Mouse (Mus musculus) urinary bladder, adult 18-20 months (tissue): Measurements from ENCODE around the gene Lrriq1.

Experiments used
- DNase-seq, 2 experiments: peaks; one replicate each; pipeline ENCODE4 v3.0.0; 2022; ENCODE audit warnings: low spot score in 2 of 2, mixed read lengths in 2 of 2

The Lrriq1 gene

GRCm38 (mm10) chr10:103029132-103029729, 206.9 kb downstream of the Lrriq1 start:
- DNase-seq, result no peak

DNA sequence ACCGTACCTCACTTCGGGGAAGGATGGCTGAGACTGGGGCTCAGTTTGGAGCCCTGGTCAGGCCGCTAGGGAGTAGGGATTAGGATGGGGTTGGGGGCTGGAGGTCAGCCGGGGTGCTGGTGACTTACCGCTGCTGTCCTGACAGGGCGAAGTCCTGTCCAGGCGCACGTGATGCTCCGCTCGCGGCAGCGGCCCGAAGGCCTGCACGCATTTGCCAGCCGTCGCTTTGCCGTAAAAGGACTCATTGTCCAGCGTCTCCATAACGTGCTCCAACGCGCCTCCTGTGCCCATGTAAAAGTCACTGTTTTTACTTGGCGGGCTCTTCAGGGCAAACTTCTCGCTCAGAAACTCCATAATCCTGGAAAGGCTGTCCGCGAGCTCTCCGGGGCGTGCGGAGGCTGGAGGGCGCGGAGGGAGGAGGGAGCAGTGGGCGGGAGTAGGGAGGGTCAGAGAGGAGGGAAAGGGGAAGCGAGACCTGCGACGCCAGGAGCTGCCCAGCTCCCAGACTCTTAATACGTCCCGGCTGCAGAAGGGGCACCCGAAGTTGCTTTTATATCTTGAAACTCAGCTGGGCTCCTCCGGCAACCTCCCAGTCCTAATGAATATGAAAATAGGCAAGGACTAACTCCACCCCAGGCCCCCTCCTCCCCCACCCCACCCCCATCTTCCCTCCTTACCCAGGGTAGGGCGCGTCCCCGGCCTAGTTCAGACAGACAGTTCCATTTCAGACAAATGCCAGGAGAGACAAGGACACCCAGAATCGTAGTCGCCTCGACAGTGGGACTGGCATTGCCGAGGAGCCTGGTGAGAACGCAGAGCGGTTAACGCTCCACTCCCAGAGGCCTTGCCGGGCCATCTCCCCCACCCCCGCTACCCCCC, 207.6 kb downstream of the Lrriq1 start:
- peak in 1 of 2 experiments; percentile 18 for DNase-seq

DNA sequence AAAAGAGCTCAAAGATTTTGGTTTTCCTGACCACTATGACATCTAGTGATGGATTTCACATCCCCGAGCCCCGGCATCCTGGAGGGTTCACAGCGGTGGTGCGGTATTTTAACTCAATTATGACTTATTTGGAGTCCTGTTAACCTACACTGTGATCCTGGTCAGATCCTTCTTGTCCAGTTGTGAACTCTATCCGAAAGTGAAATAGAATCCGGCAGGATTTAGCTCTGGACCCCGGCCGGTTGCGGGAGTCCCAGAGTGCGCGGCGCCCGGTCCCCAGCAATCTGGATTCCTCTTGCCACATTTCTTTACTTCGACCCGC, 208.2 kb downstream of the Lrriq1 start:
- no peak for DNase-seq

GRCm38 (mm10) chr10:103027226-103027930, 208.7 kb downstream of the Lrriq1 start:
- DNase-seq, result no peak

- DNase-seq, result no peak
These were observed 209.4 kb downstream of the Lrriq1 start for GRCm38 (mm10) chr10:103026636-103027225.

GRCm38 (mm10) chr10:103002556-103002955, 233.6 kb downstream of the Lrriq1 start:
- DNase-seq, result no peak

GRCm38 (mm10) chr10:103000902-103001301, 235.2 kb downstream of the Lrriq1 start:
- no peak for DNase-seq

DNA sequence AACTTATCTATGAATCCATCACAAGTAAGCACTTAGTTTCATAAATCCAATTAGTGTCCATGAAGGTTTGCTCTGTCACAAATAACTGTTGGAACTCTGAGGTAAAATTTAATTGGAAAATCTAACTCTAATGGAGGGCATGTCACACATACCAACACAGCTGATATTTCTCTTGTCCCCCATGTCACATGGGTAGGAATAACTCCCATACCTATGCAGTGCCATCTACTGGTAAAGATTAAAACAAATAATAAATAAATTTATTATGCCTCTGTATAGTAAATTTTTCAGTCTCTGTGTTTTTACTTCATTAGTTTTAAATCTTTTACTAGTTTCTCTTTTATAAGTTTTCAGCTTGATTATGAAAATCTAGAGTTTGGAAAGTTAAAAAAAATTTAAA, 236.5 kb downstream of the Lrriq1 start:
- no peak for DNase-seq
